Mouse (Mus musculus): ENCODE results near the gene 1700067K01Rik.

- TF ChIP-seq CTCF (IDR thresholded peaks at IDR 0.05; ENCODE audit: insufficient read depth, low read length) (no peak), POLR2A (IDR thresholded peaks at IDR 0.05; ENCODE audit: borderline replicate concordance, extremely low read depth, low read depth, low read length) (no peak)
Observed at GRCm38 (mm10) chr8:84038015-84038414, 36.7 kb downstream of the 1700067K01Rik start.

All from lung, adult 2 months (tissue).